Mouse (Mus musculus): Measurements from ENCODE around the gene Tedc1.

The Tedc1 gene

GRCm38 (mm10) chr12:113155887-113156539 is at the start of gene Tedc1:
Gene Tedc1 (plus strand): TSS chr12:113156421.
- DNase-seq (ENCODE audit: extremely low spot score, low read depth, low spot score) = peak; percentile 98

GRCm38 (mm10) chr12:113107431-113108124 is 48.6 kb upstream of the Tedc1 start:
- no peak for DNase-seq (ENCODE audit: extremely low spot score, low read depth, low spot score)

GRCm38 (mm10) chr12:113108528-113109283 is 47.5 kb upstream of the Tedc1 start:
- DNase-seq (ENCODE audit: extremely low spot score, low read depth, low spot score) = no peak

- no peak for DNase-seq (ENCODE audit: extremely low spot score, low read depth, low spot score)
These were observed 46.4 kb upstream of the Tedc1 start for GRCm38 (mm10) chr12:113109801-113110200.

DNA sequence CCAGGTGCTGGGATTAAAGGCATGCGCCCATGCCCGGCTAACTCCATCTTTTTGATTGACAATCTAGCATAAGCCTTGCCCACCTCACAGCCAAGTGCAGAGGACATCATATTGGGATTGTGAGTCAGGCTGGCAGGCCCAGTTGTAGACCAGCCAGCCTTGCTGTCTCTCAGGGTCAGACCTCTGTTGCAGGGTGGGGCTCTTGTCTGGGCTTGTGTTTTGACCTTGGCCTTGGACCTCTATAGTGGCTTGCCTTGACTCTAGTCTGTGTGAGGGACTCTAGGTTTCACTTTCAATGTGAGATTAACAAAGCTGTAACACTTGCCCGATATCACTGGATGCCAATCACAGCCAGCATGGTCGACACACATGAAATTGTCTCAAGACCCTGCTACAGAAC is 42.1 kb upstream of the Tedc1 start:
- no peak for DNase-seq (ENCODE audit: extremely low spot score, low read depth, low spot score)

DNA sequence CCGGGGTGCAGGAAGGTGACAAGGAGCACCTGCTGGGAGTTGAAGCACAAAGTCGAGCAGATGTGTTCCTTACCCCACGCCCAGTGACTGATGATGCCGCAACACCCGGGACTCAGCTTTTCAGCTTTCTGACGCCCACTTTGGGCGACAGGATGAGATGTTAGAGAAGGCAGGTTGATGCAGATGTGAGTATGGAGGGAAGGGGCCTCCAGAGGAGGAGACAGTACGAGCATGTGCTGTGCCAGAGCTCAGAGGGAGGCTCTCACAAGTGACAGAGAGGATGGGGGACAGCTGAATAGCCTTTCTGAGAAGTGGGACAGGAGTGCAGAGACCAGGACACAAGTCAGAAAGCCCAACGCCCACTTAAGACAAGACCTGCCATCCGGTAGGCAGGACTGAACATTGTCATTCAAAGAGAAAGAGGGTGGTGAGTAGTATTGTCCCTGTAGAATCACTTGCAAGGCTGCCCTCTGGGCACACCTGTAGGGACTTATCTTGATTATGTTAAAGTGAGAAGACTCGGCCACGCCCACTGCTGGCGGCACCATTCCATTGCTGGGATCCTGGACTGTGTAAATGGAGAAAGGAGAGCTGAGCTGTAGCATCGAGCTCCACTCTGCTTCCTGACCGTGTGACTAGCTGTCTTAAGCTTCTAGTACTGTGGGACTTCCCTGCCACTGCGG is 41.2 kb upstream of the Tedc1 start:
- DNase-seq (ENCODE audit: extremely low spot score, low read depth, low spot score) = no peak

GRCm38 (mm10) chr12:113119516-113120410 is 36.5 kb upstream of the Tedc1 start:
- peak; percentile 41 for DNase-seq (ENCODE audit: extremely low spot score, low read depth, low spot score)

GRCm38 (mm10) chr12:113124726-113125125 is 31.5 kb upstream of the Tedc1 start:
- DNase-seq (ENCODE audit: extremely low spot score, low read depth, low spot score) = no peak

- no peak for DNase-seq (ENCODE audit: extremely low spot score, low read depth, low spot score)
These were observed 25.5 kb upstream of the Tedc1 start for GRCm38 (mm10) chr12:113130732-113131131.

- no peak for DNase-seq (ENCODE audit: extremely low spot score, low read depth, low spot score)
These were observed 24.6 kb upstream of the Tedc1 start for GRCm38 (mm10) chr12:113131601-113132000.

GRCm38 (mm10) chr12:113132567-113132966 is 23.7 kb upstream of the Tedc1 start:
- no peak for DNase-seq (ENCODE audit: extremely low spot score, low read depth, low spot score)

- DNase-seq (ENCODE audit: extremely low spot score, low read depth, low spot score) = no peak
These were observed 23.0 kb upstream of the Tedc1 start for GRCm38 (mm10) chr12:113133260-113133659.

DNA sequence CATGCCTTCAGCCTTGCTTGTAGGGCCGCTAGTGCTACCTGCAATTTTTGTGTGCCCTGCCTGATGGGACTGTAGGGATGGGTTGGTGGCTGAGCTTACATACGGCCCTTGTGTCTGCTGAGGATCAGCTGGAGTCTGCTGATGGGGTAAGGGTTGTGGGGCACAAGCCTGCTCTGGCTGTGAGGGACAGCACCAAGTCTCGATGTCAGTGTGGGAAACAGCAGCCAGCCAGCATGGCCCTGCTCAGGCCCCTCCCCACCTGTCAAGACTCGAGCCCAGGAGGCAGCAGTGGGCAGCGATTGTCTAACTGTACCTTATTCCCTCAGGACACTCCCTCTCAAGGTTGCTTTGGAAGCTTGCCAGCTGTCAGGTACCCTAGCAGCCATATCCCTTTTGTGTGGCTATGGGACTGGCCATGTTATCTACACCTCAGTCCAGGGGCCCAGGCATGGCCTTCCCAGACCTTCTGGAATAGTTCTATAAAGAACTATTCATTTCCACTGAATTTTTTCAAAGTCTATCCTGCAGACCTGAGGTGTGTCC is 22.3 kb upstream of the Tedc1 start:
- DNase-seq (ENCODE audit: extremely low spot score, low read depth, low spot score) = no peak

DNA sequence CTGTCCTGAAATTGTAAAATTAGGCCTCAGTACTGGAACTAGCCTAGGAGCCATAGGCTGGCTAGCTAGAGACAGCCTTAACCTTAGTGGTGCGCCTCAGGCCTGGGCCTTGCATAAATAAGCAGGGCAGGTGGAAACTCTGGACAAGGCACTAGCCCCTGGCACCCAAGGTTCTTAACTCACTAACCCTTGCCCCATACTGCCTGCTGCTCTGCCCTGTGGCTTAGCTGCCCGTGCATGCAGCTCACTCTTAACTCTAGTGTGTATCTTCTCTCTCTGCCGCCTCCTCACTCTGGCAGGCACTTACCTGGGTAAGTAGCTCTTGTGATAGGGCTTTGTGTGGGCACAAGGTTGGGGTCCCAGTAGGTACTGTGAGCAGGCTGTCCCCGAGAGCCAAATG is 21.7 kb upstream of the Tedc1 start:
- no peak for DNase-seq (ENCODE audit: extremely low spot score, low read depth, low spot score)

DNA sequence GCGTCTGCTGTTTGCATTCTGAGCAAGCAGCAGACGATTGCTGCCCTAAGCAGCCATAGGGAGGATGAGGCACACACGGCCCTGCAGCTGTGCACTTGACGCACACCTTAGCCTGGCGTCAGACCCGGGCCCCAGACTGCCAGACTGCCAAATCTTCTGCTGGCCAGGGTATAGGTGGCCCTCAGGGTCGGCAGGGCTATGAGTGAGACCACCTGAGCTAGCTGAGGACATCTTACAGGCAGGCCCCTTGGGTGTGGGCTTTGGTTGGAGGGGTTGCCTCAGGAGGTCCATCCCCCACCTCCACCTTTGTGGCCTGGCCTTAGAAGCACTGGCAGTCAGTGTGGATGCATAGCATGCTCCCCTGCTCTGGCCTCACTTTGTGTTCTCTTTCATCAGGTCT is 20.8 kb upstream of the Tedc1 start:
- DNase-seq (ENCODE audit: extremely low spot score, low read depth, low spot score) = no peak

DNA sequence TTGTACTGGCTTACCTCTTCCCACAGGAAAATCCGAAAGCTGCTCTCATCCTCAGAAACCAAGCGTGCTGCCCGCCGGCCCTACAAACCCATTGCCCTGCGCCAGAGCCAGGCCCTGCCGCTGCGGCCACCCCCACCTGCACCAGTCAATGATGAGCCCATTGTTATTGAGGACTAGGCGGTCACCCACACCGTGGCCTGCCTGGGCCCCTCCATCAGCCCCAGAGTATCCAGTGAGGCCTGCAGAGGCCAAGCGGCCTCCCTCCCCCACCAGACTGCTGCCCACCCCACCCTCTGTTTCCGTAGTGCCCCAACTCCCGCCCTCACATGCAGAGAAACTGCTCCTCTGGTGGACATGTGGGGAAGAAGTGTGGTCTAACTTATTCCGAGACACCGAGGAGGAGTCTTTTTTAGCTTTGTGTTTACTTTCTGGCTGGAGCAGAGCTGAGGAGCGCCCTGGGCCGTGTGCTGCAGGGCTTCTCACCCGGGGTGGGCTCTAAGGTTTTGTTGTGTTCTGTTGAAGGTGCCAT is 19.7 kb upstream of the Tedc1 start:
- DNase-seq (ENCODE audit: extremely low spot score, low read depth, low spot score) = no peak

- no peak for DNase-seq (ENCODE audit: extremely low spot score, low read depth, low spot score)
These were observed 18.7 kb upstream of the Tedc1 start for GRCm38 (mm10) chr12:113137260-113138213.

- no peak for DNase-seq (ENCODE audit: extremely low spot score, low read depth, low spot score)
These were observed 17.9 kb upstream of the Tedc1 start for GRCm38 (mm10) chr12:113138291-113138690.
